Mouse (Mus musculus) liver, embryonic 18 days (tissue): ENCODE data around the gene Nkx1-1. TPM values are rescaled to one million over a fixed set of nuclear protein-coding genes. Genes with fewer than 3 reads are reported as not detected.

Experiments
- polyA plus RNA-seq: library from polyadenylated mRNA; depleted of rRNA; stranded (reverse); fragments of >200 nt; gene quantifications from 2 replicates; pipeline ENCODE4 v1.2.3, GENCODE M21; 2012; rRNA removed

Gene Nkx1-1
- polyA plus RNA-seq, result not detected in 2 replicates

GRCm38 (mm10) chr5:33433201-33434138 is at the start of gene Nkx1-1:
Gene Nkx1-1, minus strand, starts transcription at chr5:33433976.

Other genes starting within 250 kb of the Nkx1-1 start
- 34.4 and 43.3 TPM in 2 replicates for gene Spon2, start 215.5 kb downstream of the Nkx1-1 start, polyA plus RNA-seq
- 64.1 and 64.2 TPM in 2 replicates for gene Ctbp1, start 159.0 kb downstream of the Nkx1-1 start, polyA plus RNA-seq
- 52.1 and 58.6 TPM in 2 replicates for gene Maea, start 98.5 kb downstream of the Nkx1-1 start, polyA plus RNA-seq
- gene Uvssa, start 55.4 kb downstream of the Nkx1-1 start, polyA plus RNA-seq, result 2.4 and 2.7 TPM in 2 replicates
- gene Fam53a, start 195.7 kb upstream of the Nkx1-1 start, polyA plus RNA-seq, result 7.8 and 8.1 TPM in 2 replicates
- 0.06 and 0.07 TPM in 2 replicates for gene Gm9903, start 195.9 kb upstream of the Nkx1-1 start, polyA plus RNA-seq
- 59.9 and 72.5 TPM in 2 replicates for gene Slbp, start 218.6 kb upstream of the Nkx1-1 start, polyA plus RNA-seq
- gene Tacc3, start 224.2 kb upstream of the Nkx1-1 start, polyA plus RNA-seq, result 34.2 and 38.3 TPM in 2 replicates
- 16.6 and 17.3 TPM in 2 replicates for gene Tmem129, start 224.4 kb upstream of the Nkx1-1 start, polyA plus RNA-seq